Mouse (Mus musculus) retina, postnatal 7 days (tissue): ENCODE results near the gene Inpp4b.

Source experiments
- DNase-seq: peaks from one replicate; pipeline ENCODE4 v3.0.0-alpha.2; 2012; ENCODE audit warnings: low read depth, low spot score

Inpp4b gene

DNA sequence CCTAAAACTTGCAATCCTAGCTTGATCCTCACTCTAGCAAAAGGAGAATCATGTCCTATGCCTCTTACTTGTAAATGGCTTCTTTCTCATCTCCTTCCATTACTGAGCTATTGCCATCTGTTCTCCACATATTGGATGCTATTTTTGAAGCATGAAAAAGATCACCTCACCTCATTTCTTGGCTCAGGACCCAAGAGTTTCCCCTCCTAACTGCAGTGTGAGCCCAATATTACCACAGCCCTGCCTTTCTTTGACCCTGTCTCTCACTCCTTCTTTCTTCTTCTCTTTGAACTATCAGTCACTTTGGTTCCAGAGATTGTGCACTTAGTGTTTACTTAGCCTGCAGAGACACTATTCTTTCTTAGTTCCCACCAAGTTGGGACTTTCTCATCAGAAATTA, 489.1 kb downstream of the Inpp4b start:
- DNase-seq, result no peak

DNA sequence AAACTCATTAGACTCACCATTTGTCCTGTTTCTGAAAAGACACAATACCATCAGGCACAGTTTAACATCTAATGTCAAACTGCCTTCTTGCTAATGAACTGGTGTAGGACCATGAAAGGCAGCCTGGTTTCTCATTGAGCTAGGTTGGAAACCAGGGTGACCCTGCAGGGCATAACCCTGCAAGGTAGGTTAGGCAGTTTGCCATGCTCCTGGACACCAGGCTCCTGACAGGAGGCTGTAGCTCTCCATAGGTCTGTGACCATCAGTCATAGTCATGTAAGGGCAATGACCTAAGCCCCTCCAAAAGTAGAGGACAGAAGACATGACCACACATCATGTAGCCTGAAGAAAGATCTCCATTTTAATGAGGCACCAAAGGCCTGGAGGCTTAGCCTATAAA, 491.5 kb downstream of the Inpp4b start:
- DNase-seq, result no peak

DNA sequence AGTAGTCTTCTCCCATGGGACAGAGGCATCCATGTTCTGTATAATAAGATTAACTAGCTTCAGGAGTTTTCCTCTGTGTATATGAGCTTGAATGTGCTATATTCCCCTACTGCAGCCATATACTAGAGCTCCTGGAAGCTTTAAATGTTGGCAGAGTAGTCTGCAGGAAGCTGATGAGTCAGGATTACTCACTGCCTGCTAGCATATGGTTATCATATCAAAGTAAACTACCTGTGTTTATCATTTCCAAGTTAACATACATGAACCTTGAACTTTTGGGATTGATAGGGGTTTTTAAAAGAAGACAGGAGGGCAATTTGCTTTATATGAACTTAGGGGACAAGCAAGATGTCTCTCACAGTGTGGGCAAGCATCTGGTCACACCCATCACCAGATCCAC, 498.2 kb downstream of the Inpp4b start:
- DNase-seq, result no peak

DNA sequence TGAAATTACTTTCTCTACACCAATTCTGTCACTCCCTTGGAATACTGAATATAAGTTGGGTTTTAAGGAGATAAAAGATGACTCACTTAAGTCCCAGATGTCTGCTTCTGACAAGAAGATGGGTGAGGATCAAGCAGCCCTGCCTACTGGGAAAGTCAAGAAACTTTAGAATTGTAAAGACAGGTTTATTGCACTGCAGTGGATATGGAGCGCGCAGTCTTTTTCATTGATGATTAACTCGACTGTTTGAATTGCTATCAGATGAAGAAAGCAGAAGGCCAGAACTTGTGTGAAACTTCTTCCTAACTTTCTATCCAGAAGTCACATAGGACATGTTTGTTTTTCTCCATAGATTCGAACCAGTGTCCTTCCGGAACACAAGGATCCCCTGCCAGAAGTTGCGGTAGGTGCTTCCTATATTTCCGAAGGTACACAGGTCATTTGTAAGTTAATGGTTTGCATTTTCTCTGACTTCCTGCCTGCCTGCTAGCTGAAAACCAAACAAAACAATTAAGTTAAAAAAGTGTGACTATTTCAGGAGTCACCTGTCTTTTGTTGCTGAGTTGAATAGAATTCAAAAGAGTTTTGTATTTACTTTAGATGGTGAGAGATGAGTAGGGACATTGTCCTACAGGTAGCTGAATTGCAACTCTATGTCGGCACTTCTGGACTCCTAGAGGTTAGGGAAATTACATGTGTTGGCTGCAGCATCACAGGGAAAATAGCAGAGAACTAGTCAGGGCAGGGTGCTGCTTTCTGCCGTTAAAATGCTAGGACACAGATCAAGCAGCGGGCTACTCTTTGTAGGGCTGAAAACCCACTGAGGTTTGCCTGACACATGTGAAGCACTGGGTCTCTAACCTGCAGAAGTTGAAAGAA, 502.0 kb downstream of the Inpp4b start:
- no peak for DNase-seq

DNA sequence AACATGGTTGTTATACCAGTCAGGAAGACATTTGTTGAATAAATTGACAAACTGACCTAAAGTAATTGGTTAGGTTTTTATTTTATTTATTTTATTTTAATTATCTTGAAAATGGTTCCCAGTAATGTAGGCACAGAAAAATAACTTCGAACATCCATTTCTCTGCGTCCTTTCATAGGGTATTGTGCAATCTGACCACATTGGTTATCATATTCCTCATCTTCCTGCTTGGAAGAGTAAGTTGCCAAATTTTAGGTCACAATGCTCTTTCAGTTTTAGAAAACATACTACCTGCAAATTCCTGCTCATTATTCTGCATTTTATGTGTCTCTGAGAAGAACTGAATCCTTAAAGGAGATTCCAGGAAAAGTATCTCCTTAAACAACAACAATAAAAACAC, 505.6 kb downstream of the Inpp4b start:
- no peak for DNase-seq

DNA sequence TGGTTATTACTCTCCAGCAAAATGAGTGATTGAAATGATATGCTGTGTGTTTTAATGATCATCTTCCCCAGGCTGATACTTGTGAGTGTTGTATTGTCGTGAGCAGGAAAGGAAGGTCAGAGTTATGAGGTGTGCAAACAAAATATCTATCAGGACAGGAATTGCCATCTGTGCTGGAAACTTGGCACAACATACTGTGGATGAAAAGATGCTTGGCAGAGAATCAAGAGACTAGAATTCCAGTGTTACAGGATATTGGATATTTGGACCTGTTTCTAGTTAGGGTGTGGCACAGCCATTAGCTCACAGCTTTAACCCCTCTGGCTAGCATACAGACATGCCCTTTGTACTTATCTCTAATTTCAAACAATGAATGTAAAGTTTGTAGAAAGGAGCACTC, 507.6 kb downstream of the Inpp4b start:
- no peak for DNase-seq

DNA sequence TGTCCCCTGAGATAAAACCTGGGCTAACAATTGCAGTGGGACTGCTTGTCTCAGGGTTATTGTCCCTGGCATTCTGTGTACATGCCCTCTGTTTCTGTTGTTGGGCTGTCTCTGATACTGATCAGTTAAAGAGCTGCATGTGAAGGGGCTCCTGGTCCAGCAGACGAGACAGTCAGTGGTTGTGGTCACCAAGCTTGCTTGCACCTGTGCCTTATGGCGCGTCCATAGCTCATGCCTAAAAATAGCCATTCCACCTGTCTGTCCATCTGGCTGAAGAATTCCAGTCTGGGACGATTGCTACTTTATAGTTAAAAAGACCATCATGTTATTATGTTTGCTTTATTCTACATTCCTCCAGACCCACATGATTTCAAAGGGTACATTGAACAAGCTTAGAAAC, 510.8 kb downstream of the Inpp4b start:
- DNase-seq, result no peak

DNA sequence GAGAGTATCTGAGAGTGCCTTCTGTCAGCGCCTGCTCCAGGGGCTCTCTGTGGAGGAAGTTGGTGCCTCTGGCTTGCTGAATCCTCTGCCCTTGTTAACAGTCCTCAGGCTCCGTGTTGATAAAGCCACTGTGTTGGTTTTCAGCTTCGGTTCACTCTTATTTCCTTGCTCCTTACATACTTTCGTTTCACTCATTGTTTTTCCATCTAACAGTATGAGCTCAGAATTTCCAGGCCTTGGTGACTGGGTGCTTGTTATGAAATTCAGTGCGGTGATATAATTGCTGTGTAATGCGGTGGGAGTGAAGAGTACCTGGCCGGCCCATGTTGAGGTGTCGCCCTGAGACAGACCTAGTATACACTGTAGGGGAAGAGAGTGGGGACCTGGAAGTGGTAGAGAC, 512.2 kb downstream of the Inpp4b start:
- DNase-seq, result no peak

DNA sequence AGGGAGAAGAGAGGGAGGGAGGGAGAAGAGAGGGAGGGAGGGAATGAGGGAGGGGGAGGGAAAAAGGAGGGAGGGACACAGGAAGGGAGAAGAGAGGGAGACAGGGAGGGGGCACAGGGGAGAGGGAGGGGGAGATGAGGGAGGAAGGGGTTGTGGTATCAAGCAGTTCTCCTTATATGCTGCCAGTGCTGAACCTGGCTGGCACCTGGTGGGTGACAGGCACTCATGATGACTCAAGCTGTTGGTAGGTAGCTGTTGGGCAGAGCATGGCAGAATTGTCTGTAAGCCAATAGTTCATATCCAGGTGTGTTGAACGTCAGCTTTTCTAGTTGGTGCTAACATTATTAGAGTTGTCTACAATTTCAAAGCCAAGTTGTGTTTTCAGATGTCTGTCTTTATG, 512.7 kb downstream of the Inpp4b start:
- DNase-seq, result no peak

DNA sequence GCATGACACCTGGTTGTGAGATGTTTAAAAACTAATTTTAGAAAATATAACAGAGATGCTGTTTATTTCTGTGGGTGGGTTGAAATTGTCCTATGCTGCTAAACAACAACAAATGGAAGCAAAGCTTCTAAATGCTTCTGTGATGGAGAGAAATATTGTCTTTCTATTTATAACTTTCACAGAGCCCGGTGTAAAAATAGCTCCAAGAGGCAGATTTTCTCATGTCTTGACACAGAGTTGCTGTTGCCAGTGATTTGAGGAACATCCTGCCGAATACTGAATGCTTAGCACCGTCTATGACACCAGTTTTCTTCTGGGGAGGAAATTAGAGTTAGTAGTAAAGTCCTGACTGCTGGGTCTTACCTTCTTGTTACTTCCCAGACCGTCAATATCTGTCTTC, 513.8 kb downstream of the Inpp4b start:
- DNase-seq, result no peak

DNA sequence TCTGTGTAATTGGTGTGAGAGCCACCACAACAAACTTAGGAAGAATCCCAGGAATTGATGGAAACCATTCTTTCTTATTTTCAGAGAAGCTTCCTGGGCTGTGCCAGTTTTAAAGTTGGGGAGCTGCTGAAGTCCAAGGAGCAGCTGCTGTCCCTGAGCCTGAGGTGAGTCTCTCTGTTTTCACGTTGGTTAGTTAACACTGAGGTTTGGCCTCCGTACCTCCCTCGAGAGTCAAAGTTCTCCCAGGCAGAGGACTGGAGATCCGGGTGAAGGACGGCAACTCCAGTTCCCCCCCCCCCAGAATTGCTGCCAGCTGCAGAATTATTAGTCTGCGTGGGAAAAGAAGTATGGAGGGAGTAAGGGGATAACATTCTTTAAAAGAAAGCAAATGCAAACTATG, 514.3 kb downstream of the Inpp4b start:
- DNase-seq, result no peak

DNA sequence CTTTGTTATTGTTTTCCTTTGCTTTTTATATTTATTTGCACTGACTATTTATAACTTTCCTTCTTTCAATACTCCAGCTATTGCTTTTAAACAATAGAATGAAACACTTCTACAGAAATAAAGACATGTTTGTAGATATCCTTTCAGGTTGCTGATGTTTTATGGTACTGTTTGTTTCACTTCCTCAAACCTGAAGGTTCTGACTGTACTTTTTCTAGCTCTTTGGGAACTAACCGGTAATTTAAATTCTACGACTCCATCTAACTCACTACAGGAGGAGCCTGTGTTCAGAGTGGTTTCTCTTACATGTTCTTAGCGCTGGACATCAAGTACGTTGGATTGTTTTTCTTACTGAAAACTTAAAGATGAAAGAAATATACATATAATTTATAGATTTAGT, 516.0 kb downstream of the Inpp4b start:
- no peak for DNase-seq

DNA sequence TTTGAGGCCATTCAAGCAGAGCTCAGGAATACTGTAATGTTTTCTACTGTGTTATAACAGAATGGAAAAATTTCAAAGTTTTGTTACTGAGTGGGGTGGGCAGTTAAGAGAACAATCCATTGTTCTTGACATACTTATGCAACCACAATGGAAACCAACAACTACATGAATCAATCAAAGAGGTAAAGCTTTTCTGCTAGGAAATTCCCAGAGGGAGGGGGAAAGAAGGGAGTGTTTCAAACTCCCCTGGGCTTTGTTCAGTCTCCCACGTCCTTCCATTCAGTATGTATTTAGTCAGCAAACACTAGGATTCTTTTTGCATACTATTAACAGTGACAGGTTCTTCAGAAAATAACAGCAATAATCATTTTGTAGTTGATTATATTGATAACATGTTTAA, 517.4 kb downstream of the Inpp4b start:
- DNase-seq, result no peak

DNA sequence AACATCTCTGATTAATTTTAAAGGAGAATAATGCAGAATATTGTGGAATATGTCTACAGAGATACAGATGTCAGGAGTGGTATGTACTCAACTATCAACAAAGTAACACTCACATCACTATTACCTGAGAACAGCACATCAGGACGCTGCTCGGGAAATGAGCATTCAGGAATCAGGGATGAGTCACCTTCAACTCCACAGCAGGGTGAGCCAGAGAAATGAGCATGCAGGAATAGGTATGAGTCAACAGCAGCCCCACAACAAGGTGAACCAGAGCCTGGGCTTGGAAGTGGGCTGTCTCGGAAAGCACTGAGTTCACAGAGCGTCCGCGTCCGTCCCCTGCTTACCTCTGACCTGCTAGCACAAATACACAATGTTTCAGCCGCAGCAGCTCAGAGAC, 519.0 kb downstream of the Inpp4b start:
- DNase-seq, result no peak

DNA sequence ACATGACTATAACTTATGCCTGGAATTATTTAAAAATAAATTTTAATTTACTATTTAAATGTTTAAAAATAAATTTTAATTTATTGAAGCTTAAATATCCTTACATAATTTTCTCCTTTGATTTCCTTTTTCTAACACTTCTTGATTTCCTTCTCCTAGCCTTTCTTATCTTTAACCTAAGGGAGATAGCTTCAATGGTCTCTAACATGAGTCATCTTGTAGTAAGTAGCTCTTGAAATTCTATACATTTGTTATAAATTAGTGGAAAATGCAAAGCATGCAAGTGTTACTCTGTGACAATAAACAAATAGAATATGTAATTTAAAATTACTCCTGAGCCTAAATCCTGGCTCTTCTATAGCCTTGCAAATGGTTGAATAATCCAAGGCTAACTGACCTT, 520.4 kb downstream of the Inpp4b start:
- DNase-seq, result no peak

DNA sequence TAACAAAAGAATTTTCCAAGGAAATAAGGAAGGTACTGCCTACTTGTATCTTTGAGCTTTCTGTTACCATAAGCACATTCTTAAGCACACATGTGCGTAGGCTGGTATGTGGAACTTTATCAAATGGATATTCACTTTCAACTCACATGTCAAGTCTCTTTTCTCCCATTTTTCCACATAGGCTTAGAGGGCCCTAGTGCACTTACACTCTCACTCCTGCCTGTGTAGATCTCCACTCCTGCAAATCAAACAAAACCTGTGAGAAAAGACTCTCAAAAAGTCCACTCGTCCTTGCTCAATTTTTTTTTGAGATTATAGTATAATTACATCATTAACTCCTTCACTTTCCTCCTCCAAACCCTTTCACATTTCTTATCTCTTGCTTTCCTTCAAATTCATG, 522.0 kb downstream of the Inpp4b start:
- no peak for DNase-seq

DNA sequence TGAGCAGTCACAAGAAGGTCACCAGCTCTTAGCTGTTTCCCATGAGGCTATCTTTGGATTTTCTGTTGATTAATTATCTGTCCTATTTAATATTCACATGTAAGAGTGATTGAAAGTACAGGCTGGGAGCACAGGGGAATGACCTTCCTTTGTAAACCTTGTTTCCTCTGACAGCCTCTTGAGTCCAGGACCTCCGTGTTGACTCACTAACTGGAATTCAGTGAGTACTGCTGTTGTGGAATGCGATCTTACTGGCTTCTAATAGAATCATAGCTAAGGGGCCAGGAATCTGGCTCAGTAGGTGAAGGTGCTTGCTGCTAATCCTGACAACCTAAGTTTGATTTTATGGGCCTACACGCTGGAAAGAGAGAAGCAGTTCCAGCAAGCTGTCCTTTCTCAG, 523.3 kb downstream of the Inpp4b start:
- DNase-seq, result no peak

DNA sequence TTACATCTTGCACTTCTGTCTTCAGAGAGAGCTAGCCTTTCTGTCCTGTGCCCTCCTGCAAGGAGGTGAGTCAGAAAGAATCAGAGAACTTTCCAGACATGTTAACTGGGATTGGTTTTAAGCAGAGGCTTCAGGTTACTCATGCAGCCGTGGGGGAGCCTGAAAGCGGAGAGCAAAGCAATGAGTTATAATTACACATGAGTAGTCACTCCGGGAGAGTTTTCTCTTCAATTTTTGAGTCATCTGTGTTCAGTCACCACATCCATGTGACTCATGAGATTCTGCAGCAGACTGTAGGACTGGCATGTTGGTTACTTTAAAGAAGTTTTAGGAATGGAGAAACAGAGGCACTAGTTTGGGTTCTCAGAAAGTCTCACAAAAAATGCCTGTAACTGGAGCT, 524.7 kb downstream of the Inpp4b start:
- DNase-seq, result no peak

DNA sequence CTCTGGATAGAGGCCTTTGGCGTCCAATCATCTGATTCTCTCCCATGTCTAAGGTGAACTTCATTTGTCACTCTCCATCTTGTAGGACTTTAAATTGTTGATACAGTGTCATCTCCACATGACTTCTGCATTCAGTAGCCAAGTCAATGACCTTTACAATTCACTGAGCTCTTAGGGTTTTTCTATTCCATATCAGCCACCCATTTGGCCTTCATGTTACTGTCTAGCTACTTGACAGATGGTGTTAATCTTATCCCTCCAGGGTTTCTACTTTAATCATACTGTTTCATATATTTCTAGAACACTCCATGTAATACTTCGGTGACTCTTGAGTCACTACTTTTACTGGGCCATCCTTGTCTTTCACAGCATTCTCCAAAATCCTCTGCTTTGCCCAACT, 528.1 kb downstream of the Inpp4b start:
- no peak for DNase-seq

DNA sequence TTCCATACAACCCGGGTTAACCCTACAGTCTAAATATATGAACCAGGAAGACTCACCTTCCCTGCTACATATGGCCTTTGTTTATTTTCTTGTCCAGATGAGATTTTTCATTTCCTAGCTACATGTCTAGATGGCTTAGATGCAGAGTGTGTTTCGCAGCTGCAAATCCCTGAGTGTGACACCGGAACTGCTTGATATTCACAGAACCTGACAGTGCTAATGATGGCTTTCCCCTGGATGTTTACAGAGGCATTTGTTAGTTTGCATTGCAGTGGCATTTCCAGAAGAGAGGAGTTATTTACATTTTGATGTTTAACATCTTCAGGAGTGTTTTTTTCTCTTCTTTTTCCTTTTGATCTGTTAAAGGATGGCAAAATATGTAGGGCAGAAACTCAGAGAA, 537.7 kb downstream of the Inpp4b start:
- no peak for DNase-seq

DNA sequence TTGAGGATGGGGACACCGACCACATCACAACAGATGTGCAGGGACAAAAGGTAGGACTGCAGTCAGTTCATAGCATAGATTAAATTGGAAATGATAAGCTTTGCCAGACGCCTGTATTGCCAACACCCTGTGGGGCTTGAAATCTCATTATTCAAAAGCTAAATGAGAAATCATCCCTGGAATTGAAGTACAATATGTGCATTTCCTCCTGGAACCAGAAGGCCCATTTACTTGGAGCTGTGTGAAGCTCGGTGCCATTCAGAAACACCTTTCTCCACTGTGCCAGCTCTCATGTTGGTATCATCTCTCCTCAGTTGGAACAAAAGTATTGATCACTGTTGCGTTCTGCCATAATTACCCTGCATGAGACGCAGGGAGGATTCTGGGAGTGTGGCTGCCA, 541.8 kb downstream of the Inpp4b start:
- no peak for DNase-seq

DNA sequence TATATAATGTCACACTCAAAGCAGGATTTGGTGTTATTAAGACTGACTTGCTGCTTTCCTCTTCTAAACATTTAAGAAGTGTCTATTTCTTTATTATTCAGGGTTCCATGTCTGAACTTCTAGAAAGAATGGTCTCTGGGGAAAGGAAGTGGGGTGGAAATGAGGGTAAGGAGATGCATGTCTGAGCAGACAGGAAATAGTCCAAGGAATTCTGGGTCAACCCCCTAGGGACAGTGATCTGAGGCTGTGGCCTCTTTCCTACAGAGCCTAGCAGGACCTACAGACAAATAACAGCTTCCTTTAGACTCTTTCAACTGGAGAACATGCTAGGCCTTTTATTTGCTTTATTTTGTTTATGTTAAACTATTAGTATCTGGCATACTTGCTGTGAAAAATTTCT, 546.5 kb downstream of the Inpp4b start:
- DNase-seq, result no peak

DNA sequence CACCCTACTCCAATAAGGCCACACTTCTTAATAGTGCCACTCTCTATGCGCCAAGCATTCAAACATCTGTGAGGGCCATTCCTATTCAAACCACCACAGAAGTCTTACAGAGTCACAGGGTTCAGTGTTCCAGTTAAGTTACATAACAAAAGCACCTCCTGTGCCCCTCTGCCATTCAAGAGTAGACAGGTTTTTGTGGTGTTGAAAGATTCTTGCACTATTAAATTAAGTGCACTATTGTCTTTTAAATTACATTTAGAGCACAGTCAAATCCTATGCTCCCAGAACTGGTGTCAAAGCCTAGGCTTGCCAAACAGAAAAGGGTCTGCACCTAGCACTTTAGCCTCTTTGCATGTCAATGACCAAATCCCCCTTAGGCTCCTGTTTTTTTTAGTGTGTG, 550.9 kb downstream of the Inpp4b start:
- no peak for DNase-seq

DNA sequence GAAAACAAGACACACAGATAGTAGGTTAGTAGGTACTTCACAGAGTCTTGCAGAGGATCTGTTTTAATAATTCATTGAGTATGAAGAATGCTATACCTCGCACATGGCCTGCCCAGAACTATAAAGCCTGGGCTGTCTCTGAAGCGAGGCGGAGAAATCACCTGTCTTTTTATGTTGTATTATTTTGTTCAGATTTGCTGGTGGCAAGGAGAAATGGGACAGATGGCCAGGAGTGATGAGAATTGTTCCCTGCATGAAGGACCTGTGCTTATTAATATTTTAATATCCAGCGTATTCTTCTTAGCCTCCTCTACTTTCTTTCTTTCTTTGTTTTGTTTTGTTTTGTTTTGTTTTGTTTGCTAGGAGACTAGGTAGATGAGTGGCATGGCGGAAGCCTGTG, 604.5 kb downstream of the Inpp4b start:
- no peak for DNase-seq
